Mouse (Mus musculus): ENCODE measurements at regions not wholly inside any gene's neighbourhood (a gene's known extent, or its start where the extent isn't known, plus 50 kb on each side); places are given as distances from the start of the nearest gene placed in this dataset.

GRCm38 (mm10) chr16:30765591-30765990 lies 166.1 kb downstream of the Fam43a start:
- 88% methylated on average over 4 of the region's 4 CpGs for WGBS
- ATAC-seq (no peak), DNase-seq (ENCODE audit: low spot score) (no peak)
- Histone ChIP-seq H3K4me2 (ENCODE audit: low read length) (no peak overlapping the region), H3K27ac (ENCODE audit: low read depth, low read length) (no peak overlapping the region), H3K27me3 (replicated peaks; ENCODE audit: control insufficient read depth, insufficient read depth, low read length) (no peaks in the 10 kb centered on the region), H3K36me3 (ENCODE audit: control insufficient read depth, insufficient read depth, low read length) (no peaks in the 10 kb centered on the region), H3K9me3 (replicated peaks; ENCODE audit: control insufficient read depth, low read length) (no peaks in the 10 kb centered on the region), H3K4me3 (ENCODE audit: low read depth, low read length) (no peak overlapping the region), H3K9ac (ENCODE audit: low read length) (no peak overlapping the region), H3K4me1 (ENCODE audit: control insufficient read depth, insufficient read depth, low read length) (no peaks in the 10 kb centered on the region)

GRCm38 (mm10) chr16:30769007-30769442 lies 169.5 kb downstream of the Fam43a start:
- WGBS: 35% methylated on average over 5 of the region's 5 CpGs
- Histone ChIP-seq H3K4me1 (ENCODE audit: control insufficient read depth, insufficient read depth, low read length) (no peaks in the 10 kb centered on the region), H3K27me3 (replicated peaks; ENCODE audit: control insufficient read depth, insufficient read depth, low read length) (no peaks in the 10 kb centered on the region), H3K4me3 (ENCODE audit: low read depth, low read length) (no peak overlapping the region), H3K9ac (ENCODE audit: low read length) (no peak overlapping the region), H3K36me3 (ENCODE audit: control insufficient read depth, insufficient read depth, low read length) (no peaks in the 10 kb centered on the region), H3K4me2 (ENCODE audit: low read length) (no peak overlapping the region), H3K9me3 (replicated peaks; ENCODE audit: control insufficient read depth, low read length) (no peaks in the 10 kb centered on the region), H3K27ac (ENCODE audit: low read depth, low read length) (no peak overlapping the region)
- no peak for ATAC-seq
- no peak for DNase-seq (ENCODE audit: low spot score)

- 52% methylated on average over 11 of the region's 11 CpGs for WGBS
- no peak for ATAC-seq
- no peaks in the 10 kb centered on the region for H3K36me3 ChIP-seq (ENCODE audit: control insufficient read depth, insufficient read depth, low read length)
These were observed 169.9 kb downstream of the Fam43a start for GRCm38 (mm10) chr16:30769467-30769866.

GRCm38 (mm10) chr16:30772802-30773201 lies 173.3 kb downstream of the Fam43a start:
- DNase-seq (ENCODE audit: low spot score) (no peak), ATAC-seq (no peak)
- Histone ChIP-seq H3K27me3 (replicated peaks; ENCODE audit: control insufficient read depth, insufficient read depth, low read length) (no peaks in the 10 kb centered on the region), H3K4me1 (ENCODE audit: control insufficient read depth, insufficient read depth, low read length) (no peaks in the 10 kb centered on the region), H3K27ac (ENCODE audit: low read depth, low read length) (no peak overlapping the region), H3K9me3 (replicated peaks; ENCODE audit: control insufficient read depth, low read length) (no peaks in the 10 kb centered on the region), H3K4me3 (ENCODE audit: low read depth, low read length) (no peak overlapping the region), H3K4me2 (ENCODE audit: low read length) (no peak overlapping the region), H3K9ac (ENCODE audit: low read length) (no peak overlapping the region), H3K36me3 (ENCODE audit: control insufficient read depth, insufficient read depth, low read length) (no peaks in the 10 kb centered on the region)
- WGBS: 87% methylated on average over 3 of the region's 3 CpGs

More at GRCm38 (mm10) chr16:30769467-30769866, 169.9 kb downstream of the Fam43a start:
- Histone ChIP-seq H3K4me2 (ENCODE audit: low read length) (no peak overlapping the region), H3K4me3 (ENCODE audit: low read depth, low read length) (no peak overlapping the region), H3K9me3 (replicated peaks; ENCODE audit: control insufficient read depth, low read length) (no peaks in the 10 kb centered on the region), H3K27me3 (replicated peaks; ENCODE audit: control insufficient read depth, insufficient read depth, low read length) (no peaks in the 10 kb centered on the region), H3K9ac (ENCODE audit: low read length) (no peak overlapping the region), H3K4me1 (ENCODE audit: control insufficient read depth, insufficient read depth, low read length) (no peaks in the 10 kb centered on the region), H3K27ac (ENCODE audit: low read depth, low read length) (no peak overlapping the region)
- no peak for DNase-seq (ENCODE audit: low spot score)

- Histone ChIP-seq H3K4me2 (ENCODE audit: low read length) (no peak overlapping the region), H3K4me3 (ENCODE audit: low read depth, low read length) (no peak overlapping the region), H3K36me3 (ENCODE audit: control insufficient read depth, insufficient read depth, low read length) (no peaks in the 10 kb centered on the region), H3K27me3 (replicated peaks; ENCODE audit: control insufficient read depth, insufficient read depth, low read length) (no peaks in the 10 kb centered on the region), H3K4me1 (ENCODE audit: control insufficient read depth, insufficient read depth, low read length) (no peaks in the 10 kb centered on the region), H3K9me3 (replicated peaks; ENCODE audit: control insufficient read depth, low read length) (no peaks in the 10 kb centered on the region), H3K27ac (ENCODE audit: low read depth, low read length) (no peak overlapping the region), H3K9ac (ENCODE audit: low read length) (no peak overlapping the region)
- DNase-seq (ENCODE audit: low spot score): no peak
- ATAC-seq: no peak
- 83% methylated on average over 14 of the region's 14 CpGs for WGBS
These were observed 175.6 kb downstream of the Fam43a start for GRCm38 (mm10) chr16:30774951-30775661.

GRCm38 (mm10) chr16:30775740-30776700 lies 176.5 kb downstream of the Fam43a start:
- ATAC-seq: no peak
- DNase-seq (ENCODE audit: low spot score): no peak
- WGBS: 73% methylated on average over 21 of the region's 21 CpGs
- H3K4me3 ChIP-seq (ENCODE audit: low read depth, low read length): no peak overlapping the region
- no peaks in the 10 kb centered on the region for H3K36me3 ChIP-seq (ENCODE audit: control insufficient read depth, insufficient read depth, low read length)
- H3K27me3 ChIP-seq (replicated peaks; ENCODE audit: control insufficient read depth, insufficient read depth, low read length): no peaks in the 10 kb centered on the region
- no peaks in the 10 kb centered on the region for H3K4me1 ChIP-seq (ENCODE audit: control insufficient read depth, insufficient read depth, low read length)
- no peak overlapping the region for H3K27ac ChIP-seq (ENCODE audit: low read depth, low read length)
- H3K9me3 ChIP-seq (replicated peaks; ENCODE audit: control insufficient read depth, low read length): no peaks in the 10 kb centered on the region
- H3K9ac ChIP-seq (ENCODE audit: low read length): no peak overlapping the region
- no peak overlapping the region for H3K4me2 ChIP-seq (ENCODE audit: low read length)

GRCm38 (mm10) chr16:30777416-30777815 lies 177.9 kb downstream of the Fam43a start:
- H3K4me2 ChIP-seq (ENCODE audit: low read length): no peak overlapping the region
- WGBS: 87% methylated on average over 6 of the region's 6 CpGs
- H3K9me3 ChIP-seq (replicated peaks; ENCODE audit: control insufficient read depth, low read length): no peaks in the 10 kb centered on the region
- H3K27me3 ChIP-seq (replicated peaks; ENCODE audit: control insufficient read depth, insufficient read depth, low read length): no peaks in the 10 kb centered on the region
- DNase-seq (ENCODE audit: low spot score) (no peak), ATAC-seq (no peak)
- no peak overlapping the region for H3K9ac ChIP-seq (ENCODE audit: low read length)
- no peaks in the 10 kb centered on the region for H3K36me3 ChIP-seq (ENCODE audit: control insufficient read depth, insufficient read depth, low read length)
- no peak overlapping the region for H3K27ac ChIP-seq (ENCODE audit: low read depth, low read length)
- H3K4me1 ChIP-seq (ENCODE audit: control insufficient read depth, insufficient read depth, low read length): no peaks in the 10 kb centered on the region
- no peak overlapping the region for H3K4me3 ChIP-seq (ENCODE audit: low read depth, low read length)

GRCm38 (mm10) chr16:30778078-30778477 lies 178.6 kb downstream of the Fam43a start:
- no peaks in the 10 kb centered on the region for H3K4me1 ChIP-seq (ENCODE audit: control insufficient read depth, insufficient read depth, low read length)
- H3K4me3 ChIP-seq (ENCODE audit: low read depth, low read length): no peak overlapping the region
- DNase-seq (ENCODE audit: low spot score): no peak

GRCm38 (mm10) chr16:30778945-30779344 lies 179.4 kb downstream of the Fam43a start:
- H3K4me3 ChIP-seq (ENCODE audit: low read depth, low read length): no peak overlapping the region
- 82% methylated on average over 5 of the region's 5 CpGs for WGBS
- H3K9ac ChIP-seq (ENCODE audit: low read length): no peak overlapping the region

More at GRCm38 (mm10) chr16:30778078-30778477, 178.6 kb downstream of the Fam43a start:
- no peaks in the 10 kb centered on the region for H3K27me3 ChIP-seq (replicated peaks; ENCODE audit: control insufficient read depth, insufficient read depth, low read length)
- no peak overlapping the region for H3K27ac ChIP-seq (ENCODE audit: low read depth, low read length)
- H3K4me2 ChIP-seq (ENCODE audit: low read length): no peak overlapping the region
- no peaks in the 10 kb centered on the region for H3K36me3 ChIP-seq (ENCODE audit: control insufficient read depth, insufficient read depth, low read length)
- ATAC-seq: no peak
- H3K9ac ChIP-seq (ENCODE audit: low read length): no peak overlapping the region
- 81% methylated on average over 7 of the region's 7 CpGs for WGBS
- H3K9me3 ChIP-seq (replicated peaks; ENCODE audit: control insufficient read depth, low read length): no peaks in the 10 kb centered on the region

More at GRCm38 (mm10) chr16:30778945-30779344, 179.4 kb downstream of the Fam43a start:
- Histone ChIP-seq H3K36me3 (ENCODE audit: control insufficient read depth, insufficient read depth, low read length) (no peaks in the 10 kb centered on the region), H3K9me3 (replicated peaks; ENCODE audit: control insufficient read depth, low read length) (no peaks in the 10 kb centered on the region), H3K4me2 (ENCODE audit: low read length) (no peak overlapping the region), H3K27ac (ENCODE audit: low read depth, low read length) (no peak overlapping the region), H3K27me3 (replicated peaks; ENCODE audit: control insufficient read depth, insufficient read depth, low read length) (no peaks in the 10 kb centered on the region), H3K4me1 (ENCODE audit: control insufficient read depth, insufficient read depth, low read length) (no peaks in the 10 kb centered on the region)
- DNase-seq (ENCODE audit: low spot score) (no peak), ATAC-seq (no peak)
